Mouse (Mus musculus): ENCODE measurements around the gene Sept9. TPM values are rescaled to one million over a fixed set of nuclear protein-coding genes. Genes with fewer than 3 reads are reported as not detected.
A peak's percentile ranks its signal among the peaks of the same experiment; 100 is the strongest.
"Not testable (repeated sequence)": the region's sequence is repeated elsewhere in the genome, so short reads cannot be mapped to it uniquely, and the experiment has no call there.

The Sept9 gene
- polyA plus RNA-seq, 1 experiment from 2014 or later = 139 TPM

- H3K9ac ChIP-seq (ENCODE audit: low read length); H3K4me3 ChIP-seq (ENCODE audit: low read length); H3K27me3 ChIP-seq (ENCODE audit: control insufficient read depth, insufficient read depth, low read depth, low read length); H3K27ac ChIP-seq (ENCODE audit: low read length); H3K4me2 ChIP-seq (ENCODE audit: low read depth, low read length); ATAC-seq (ENCODE audit: low read depth); H3K9me3 ChIP-seq (ENCODE audit: control insufficient read depth, low read length); H3K36me3 ChIP-seq (ENCODE audit: control insufficient read depth, insufficient read depth, low read length): not testable (repeated sequence)
- WGBS = 90% methylated on average over 5 of the region's 5 CpGs
- H3K4me1 ChIP-seq (replicated peaks; ENCODE audit: control insufficient read depth, insufficient read depth, low read length) = peaks cover 57% of the 10 kb centered on the region
Measured at GRCm38 (mm10) chr11:117324718-117325117, 125.3 kb downstream of the Sept9 start.

GRCm38 (mm10) chr11:117325131-117325467 is 125.6 kb downstream of the Sept9 start:
- ATAC-seq (ENCODE audit: low read depth) = no peak
- Histone ChIP-seq H3K9me3 (ENCODE audit: control insufficient read depth, low read length) (no peaks in the 10 kb centered on the region), H3K4me2 (ENCODE audit: low read depth, low read length) (no peak overlapping the region), H3K4me1 (replicated peaks; ENCODE audit: control insufficient read depth, insufficient read depth, low read length) (peaks cover 55% of the 10 kb centered on the region), H3K27ac (ENCODE audit: low read length) (no peak overlapping the region), H3K4me3 (ENCODE audit: low read length) (no peak overlapping the region), H3K9ac (ENCODE audit: low read length) (peak overlapping the region; percentile 12; the same call in 1 of the 2 replicates), H3K27me3 (ENCODE audit: control insufficient read depth, insufficient read depth, low read depth, low read length) (no peaks in the 10 kb centered on the region), H3K36me3 (ENCODE audit: control insufficient read depth, insufficient read depth, low read length) (no peaks in the 10 kb centered on the region)
- 74% methylated on average over 5 of the region's 5 CpGs for WGBS

GRCm38 (mm10) chr11:117325468-117326139 is 126.1 kb downstream of the Sept9 start:
- no peak overlapping the region for H3K27ac ChIP-seq (ENCODE audit: low read length)

GRCm38 (mm10) chr11:117326140-117326725 is 126.8 kb downstream of the Sept9 start:
- Histone ChIP-seq H3K9ac (ENCODE audit: low read length) (no peak overlapping the region), H3K4me1 (replicated peaks; ENCODE audit: control insufficient read depth, insufficient read depth, low read length) (peaks cover 60% of the 10 kb centered on the region), H3K9me3 (ENCODE audit: control insufficient read depth, low read length) (no peaks in the 10 kb centered on the region), H3K4me2 (ENCODE audit: low read depth, low read length) (no peak overlapping the region), H3K27me3 (ENCODE audit: control insufficient read depth, insufficient read depth, low read depth, low read length) (no peaks in the 10 kb centered on the region), H3K36me3 (ENCODE audit: control insufficient read depth, insufficient read depth, low read length) (no peaks in the 10 kb centered on the region), H3K27ac (ENCODE audit: low read length) (peak overlapping the region; percentile 37), H3K4me3 (ENCODE audit: low read length) (no peak overlapping the region)
- 0 out of 2 replicates have a peak, but pooled peaks have one; percentile 11 for ATAC-seq (ENCODE audit: low read depth)
- 55% methylated on average over 4 of the region's 4 CpGs for WGBS

More at GRCm38 (mm10) chr11:117325468-117326139, 126.1 kb downstream of the Sept9 start:
- ATAC-seq (ENCODE audit: low read depth) = peak; percentile 21; the same call in 1 of the 2 replicates
- Histone ChIP-seq H3K4me1 (replicated peaks; ENCODE audit: control insufficient read depth, insufficient read depth, low read length) (peaks cover 55% of the 10 kb centered on the region), H3K4me2 (ENCODE audit: low read depth, low read length) (0 out of 2 replicates have a peak overlapping the region, but pooled peaks have one; percentile 4), H3K36me3 (ENCODE audit: control insufficient read depth, insufficient read depth, low read length) (no peaks in the 10 kb centered on the region), H3K4me3 (ENCODE audit: low read length) (no peak overlapping the region), H3K27me3 (ENCODE audit: control insufficient read depth, insufficient read depth, low read depth, low read length) (no peaks in the 10 kb centered on the region), H3K9me3 (ENCODE audit: control insufficient read depth, low read length) (no peaks in the 10 kb centered on the region), H3K9ac (ENCODE audit: low read length) (no peak overlapping the region; the same call in 1 of the 2 replicates)
- WGBS = 35% methylated on average over 12 of the region's 12 CpGs

GRCm38 (mm10) chr11:117326867-117327600 is 127.6 kb downstream of the Sept9 start:
- no peaks in the 10 kb centered on the region for H3K9me3 ChIP-seq (ENCODE audit: control insufficient read depth, low read length)
- no peaks in the 10 kb centered on the region for H3K36me3 ChIP-seq (ENCODE audit: control insufficient read depth, insufficient read depth, low read length)
- H3K4me1 ChIP-seq (replicated peaks; ENCODE audit: control insufficient read depth, insufficient read depth, low read length) = peaks cover 64% of the 10 kb centered on the region
- H3K4me2 ChIP-seq (ENCODE audit: low read depth, low read length) = no peak overlapping the region
- H3K9ac ChIP-seq (ENCODE audit: low read length) = no peak overlapping the region
- WGBS = 60% methylated on average over 16 of the region's 16 CpGs
- no peak for ATAC-seq (ENCODE audit: low read depth)
- H3K27ac ChIP-seq (ENCODE audit: low read length) = no peak overlapping the region
- H3K27me3 ChIP-seq (ENCODE audit: control insufficient read depth, insufficient read depth, low read depth, low read length) = no peaks in the 10 kb centered on the region
- no peak overlapping the region for H3K4me3 ChIP-seq (ENCODE audit: low read length)

GRCm38 (mm10) chr11:117327633-117328032 is 128.2 kb downstream of the Sept9 start:
- Histone ChIP-seq H3K36me3 (ENCODE audit: control insufficient read depth, insufficient read depth, low read length) (no peaks in the 10 kb centered on the region), H3K27me3 (ENCODE audit: control insufficient read depth, insufficient read depth, low read depth, low read length) (no peaks in the 10 kb centered on the region), H3K27ac (ENCODE audit: low read length) (no peak overlapping the region), H3K4me3 (ENCODE audit: low read length) (no peak overlapping the region), H3K4me1 (replicated peaks; ENCODE audit: control insufficient read depth, insufficient read depth, low read length) (peaks cover 65% of the 10 kb centered on the region), H3K9me3 (ENCODE audit: control insufficient read depth, low read length) (no peaks in the 10 kb centered on the region), H3K4me2 (ENCODE audit: low read depth, low read length) (no peak overlapping the region), H3K9ac (ENCODE audit: low read length) (no peak overlapping the region)
- no peak for ATAC-seq (ENCODE audit: low read depth)
- WGBS = 81% methylated on average over 5 of the region's 5 CpGs

GRCm38 (mm10) chr11:117330076-117330950 is 130.9 kb downstream of the Sept9 start:
- ATAC-seq (ENCODE audit: low read depth) = no peak
- H3K4me3 ChIP-seq (ENCODE audit: low read length) = no peak overlapping the region
- no peaks in the 10 kb centered on the region for H3K27me3 ChIP-seq (ENCODE audit: control insufficient read depth, insufficient read depth, low read depth, low read length)
- no peak overlapping the region for H3K4me2 ChIP-seq (ENCODE audit: low read depth, low read length)
- no peaks in the 10 kb centered on the region for H3K9me3 ChIP-seq (ENCODE audit: control insufficient read depth, low read length)
- no peak overlapping the region; the same call in 1 of the 2 replicates for H3K9ac ChIP-seq (ENCODE audit: low read length)
- peak overlapping the region; percentile 91 for H3K27ac ChIP-seq (ENCODE audit: low read length)
- WGBS = 51% methylated on average over 12 of the region's 12 CpGs
- peaks cover 69% of the 10 kb centered on the region for H3K4me1 ChIP-seq (replicated peaks; ENCODE audit: control insufficient read depth, insufficient read depth, low read length)
- H3K36me3 ChIP-seq (ENCODE audit: control insufficient read depth, insufficient read depth, low read length) = no peaks in the 10 kb centered on the region

GRCm38 (mm10) chr11:117330951-117331254 is 131.4 kb downstream of the Sept9 start:
- Histone ChIP-seq H3K4me1 (replicated peaks; ENCODE audit: control insufficient read depth, insufficient read depth, low read length) (peaks cover 65% of the 10 kb centered on the region), H3K4me2 (ENCODE audit: low read depth, low read length) (no peak overlapping the region), H3K36me3 (ENCODE audit: control insufficient read depth, insufficient read depth, low read length) (no peaks in the 10 kb centered on the region), H3K9me3 (ENCODE audit: control insufficient read depth, low read length) (no peaks in the 10 kb centered on the region), H3K27me3 (ENCODE audit: control insufficient read depth, insufficient read depth, low read depth, low read length) (no peaks in the 10 kb centered on the region), H3K9ac (ENCODE audit: low read length) (no peak overlapping the region; the same call in 1 of the 2 replicates), H3K4me3 (ENCODE audit: low read length) (no peak overlapping the region), H3K27ac (ENCODE audit: low read length) (peak overlapping the region; percentile 91; the same call in 1 of the 2 replicates)
- ATAC-seq (ENCODE audit: low read depth) = no peak
- WGBS = 34% methylated on average over 7 of the region's 7 CpGs

All from lung, embryonic 16.5 days (tissue).